Mouse (Mus musculus): ENCODE data around the gene Ifnz.

- no peak for TF ChIP-seq CTCF (IDR thresholded peaks at IDR 0.05; ENCODE audit: control insufficient read depth, insufficient read depth, insufficient read length)
- TF ChIP-seq MAX (IDR thresholded peaks at IDR 0.05) = no peak
Measured at GRCm38 (mm10) chr4:88744207-88744606, 37.7 kb upstream of the Ifnz start.
